Mouse (Mus musculus): ENCODE results near the gene Cabp4. TPM values are rescaled to one million over a fixed set of nuclear protein-coding genes. Genes with fewer than 3 reads are reported as not detected.
"Not testable (repeated sequence)": the region's sequence is repeated elsewhere in the genome, so short reads cannot be mapped to it uniquely, and the experiment has no call there.

Cabp4 gene
- polyA plus RNA-seq, 2 experiments: 0.15 TPM; not detected in 1

- H3K4me2 ChIP-seq (ENCODE audit: low read depth): peak overlapping the region; percentile 43
- DNase-seq (ENCODE audit: low read depth in 3 of 3, low spot score in 3 of 3); H3K9me3 ChIP-seq (ENCODE audit: control insufficient read depth, low read length); H3K27ac ChIP-seq; H3K27me3 ChIP-seq (ENCODE audit: control insufficient read depth, insufficient read depth, low read length); H3K9ac ChIP-seq (replicated peaks): not testable (repeated sequence)
- TF ChIP-seq CTCF (IDR thresholded peaks at IDR 0.05; ENCODE audit: low read depth): peak; percentile 84
- H3K36me3 ChIP-seq (replicated peaks; ENCODE audit: control insufficient read depth, insufficient read depth, low read depth): peaks cover 15% of the 10 kb centered on the region
- peak overlapping the region in 1 of 2 experiments; percentile 26; a peak in 1 of 4 replicates for H3K4me3 ChIP-seq (ENCODE audit: insufficient read depth in 1 of 2, low read depth in 2 of 2, low read length in 2 of 2)
- WGBS (ENCODE audit: insufficient replicate concordance): 8% methylated on average over 8 of the region's 8 CpGs
- peaks cover 9 to 12% of the 10 kb centered on the region in 2 experiments for H3K4me1 ChIP-seq (replicated peaks; ENCODE audit: control insufficient read depth in 2 of 2, insufficient read depth in 2 of 2, low read length in 1 of 2)
- peak; percentile 54; the same call in 1 of the 2 replicates for ATAC-seq (ENCODE audit: insufficient read depth)
These were observed 7.9 kb downstream of the Cabp4 start for GRCm38 (mm10) chr19:4135963-4136345.

- H3K36me3 ChIP-seq (replicated peaks; ENCODE audit: control insufficient read depth, insufficient read depth, low read depth): peaks cover 15% of the 10 kb centered on the region
- H3K4me3 ChIP-seq (ENCODE audit: insufficient read depth in 1 of 2, low read depth in 2 of 2, low read length in 2 of 2); ATAC-seq (ENCODE audit: insufficient read depth); H3K27me3 ChIP-seq (ENCODE audit: control insufficient read depth, insufficient read depth, low read length); DNase-seq (ENCODE audit: low read depth in 3 of 3, low spot score in 3 of 3); H3K9ac ChIP-seq (replicated peaks); H3K9me3 ChIP-seq (ENCODE audit: control insufficient read depth, low read length); H3K27ac ChIP-seq: not testable (repeated sequence)
- 72% methylated on average over 6 of the region's 6 CpGs for WGBS (ENCODE audit: insufficient replicate concordance)
- H3K4me2 ChIP-seq (ENCODE audit: low read depth): peak overlapping the region; percentile 43
- H3K4me1 ChIP-seq (replicated peaks; ENCODE audit: control insufficient read depth in 2 of 2, insufficient read depth in 2 of 2, low read length in 1 of 2): peaks cover 12 to 16% of the 10 kb centered on the region in 2 experiments
These were observed 8.4 kb downstream of the Cabp4 start for GRCm38 (mm10) chr19:4135229-4135962.

- TF ChIP-seq EP300 (IDR thresholded peaks at IDR 0.05; ENCODE audit: low read depth) (no peak), CTCF (IDR thresholded peaks at IDR 0.05; ENCODE audit: low read depth) (no peak)
These were observed 9.5 kb downstream of the Cabp4 start for GRCm38 (mm10) chr19:4134354-4134753.

GRCm38 (mm10) chr19:4131768-4132167 is 12.1 kb downstream of the Cabp4 start:
- H3K4me1 ChIP-seq (replicated peaks; ENCODE audit: control insufficient read depth in 2 of 2, insufficient read depth in 2 of 2, low read length in 1 of 2): peaks cover 28 to 33% of the 10 kb centered on the region in 2 experiments
- no peaks in the 10 kb centered on the region for H3K9me3 ChIP-seq (ENCODE audit: control insufficient read depth, low read length)
- TF ChIP-seq CTCF (IDR thresholded peaks at IDR 0.05; ENCODE audit: low read depth) (peak; percentile 78), EP300 (IDR thresholded peaks at IDR 0.05; ENCODE audit: low read depth) (no peak)
- H3K27ac ChIP-seq: peak overlapping the region; percentile 77
- H3K9ac ChIP-seq (replicated peaks): peak overlapping the region; percentile 80
- DNase-seq (ENCODE audit: low read depth in 3 of 3, low spot score in 3 of 3): no peak
- peak overlapping the region; percentile 78 for H3K4me2 ChIP-seq (ENCODE audit: low read depth)
- no peaks in the 10 kb centered on the region for H3K27me3 ChIP-seq (ENCODE audit: control insufficient read depth, insufficient read depth, low read length)
- 78% methylated on average over 2 of the region's 2 CpGs for WGBS (ENCODE audit: insufficient replicate concordance)
- H3K36me3 ChIP-seq (replicated peaks; ENCODE audit: control insufficient read depth, insufficient read depth, low read depth): peaks cover 29% of the 10 kb centered on the region
- ATAC-seq (ENCODE audit: insufficient read depth): peak; percentile 42; the same call in 1 of the 2 replicates
- no peak overlapping the region; a peak in 1 of 4 replicates for H3K4me3 ChIP-seq (ENCODE audit: insufficient read depth in 1 of 2, low read depth in 2 of 2, low read length in 2 of 2)

More at GRCm38 (mm10) chr19:4134354-4134753, 9.5 kb downstream of the Cabp4 start:
- no peak for ATAC-seq (ENCODE audit: insufficient read depth)
- Histone ChIP-seq H3K9ac (replicated peaks) (no peak overlapping the region), H3K4me3 (ENCODE audit: insufficient read depth in 1 of 2, low read depth in 2 of 2, low read length in 2 of 2) (no peak overlapping the region), H3K4me2 (ENCODE audit: low read depth) (no peak overlapping the region), H3K27ac (no peak overlapping the region), H3K27me3 (ENCODE audit: control insufficient read depth, insufficient read depth, low read length) (no peaks in the 10 kb centered on the region; the same call in 1 of the 2 replicates), H3K9me3 (ENCODE audit: control insufficient read depth, low read length) (no peaks in the 10 kb centered on the region), H3K36me3 (replicated peaks; ENCODE audit: control insufficient read depth, insufficient read depth, low read depth) (peaks cover 17% of the 10 kb centered on the region), H3K4me1 (replicated peaks; ENCODE audit: control insufficient read depth in 2 of 2, insufficient read depth in 2 of 2, low read length in 1 of 2) (peaks cover 19 to 24% of the 10 kb centered on the region in 2 experiments)
- WGBS (ENCODE audit: insufficient replicate concordance): 78% methylated on average over 4 of the region's 4 CpGs
- no peak for DNase-seq (ENCODE audit: low read depth in 3 of 3, low spot score in 3 of 3)

GRCm38 (mm10) chr19:4131075-4131474 is 12.8 kb downstream of the Cabp4 start:
- Histone ChIP-seq H3K9ac (replicated peaks) (peak overlapping the region; percentile 80), H3K4me1 (replicated peaks; ENCODE audit: control insufficient read depth in 2 of 2, insufficient read depth in 2 of 2, low read length in 1 of 2) (peaks cover 28 to 38% of the 10 kb centered on the region in 2 experiments), H3K27ac (peak overlapping the region; percentile 77), H3K9me3 (ENCODE audit: control insufficient read depth, low read length) (no peaks in the 10 kb centered on the region), H3K36me3 (replicated peaks; ENCODE audit: control insufficient read depth, insufficient read depth, low read depth) (peaks cover 29% of the 10 kb centered on the region), H3K27me3 (ENCODE audit: control insufficient read depth, insufficient read depth, low read length) (no peaks in the 10 kb centered on the region), H3K4me2 (ENCODE audit: low read depth) (peak overlapping the region; percentile 78), H3K4me3 (ENCODE audit: insufficient read depth in 1 of 2, low read depth in 2 of 2, low read length in 2 of 2) (peak overlapping the region; percentile 69 to 97)
- DNase-seq (ENCODE audit: low read depth in 3 of 3, low spot score in 3 of 3): peak in 2 of 3 experiments; percentile 61 to 63
- no peak for TF ChIP-seq CTCF (IDR thresholded peaks at IDR 0.05; ENCODE audit: low read depth)
- TF ChIP-seq EP300 (IDR thresholded peaks at IDR 0.05; ENCODE audit: low read depth): no peak
- WGBS (ENCODE audit: insufficient replicate concordance): 13% methylated on average over 5 of the region's 5 CpGs
- ATAC-seq (ENCODE audit: insufficient read depth): peak; percentile 83
